Mouse (Mus musculus) spleen, embryonic (tissue): Measurements from ENCODE around the gene Rrp8.

Experiments
- CTCF ChIA-PET: fragments of 350-600 bp; sonication (Branson Sonifier 250); formaldehyde crosslinking; loops from one replicate; lab custom pipeline; 2022; lab: Charles Lee

Gene Rrp8

GRCm38 (mm10) chr7:105708733-105709132, 28.5 kb downstream of the Rrp8 start:
- CTCF ChIA-PET, result interaction anchor here (0.6 kb wide), 1 partner anchor 108 kb away, joined by 6 read pairs; no protein-coding TSS in a partner anchor

DNA sequence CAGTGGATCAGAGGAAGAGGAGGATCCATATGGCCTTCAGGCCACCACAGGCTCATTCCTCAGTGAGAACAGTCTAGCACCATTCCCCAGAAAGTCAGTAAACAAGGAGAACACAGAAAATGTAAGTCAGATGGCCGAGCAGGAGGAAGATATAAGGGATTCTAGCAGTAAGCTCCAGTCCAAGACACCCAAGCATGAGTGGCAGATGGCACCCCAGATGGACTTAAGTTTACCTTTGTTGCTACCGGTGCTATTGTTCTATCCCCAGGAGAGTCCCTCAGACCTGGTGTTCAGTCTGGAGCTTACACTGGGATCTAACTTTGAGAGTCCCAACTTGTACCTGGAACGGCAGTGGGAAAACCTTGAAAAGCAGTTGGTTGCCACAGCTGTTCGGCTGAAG, 33.4 kb downstream of the Rrp8 start:
- CTCF ChIA-PET, result no interaction called here

- CTCF ChIA-PET, result no interaction called here
These were observed 34.0 kb downstream of the Rrp8 start for GRCm38 (mm10) chr7:105703184-105703583.

GRCm38 (mm10) chr7:105690875-105691274, 46.3 kb downstream of the Rrp8 start:
- CTCF ChIA-PET, result no interaction called here

GRCm38 (mm10) chr7:105685541-105686197, 51.5 kb downstream of the Rrp8 start:
- CTCF ChIA-PET, result no interaction called here
